Mouse (Mus musculus): ENCODE data around the gene Elmo3. TPM values are rescaled to one million over a fixed set of nuclear protein-coding genes. Genes with fewer than 3 reads are reported as not detected.

Elmo3 gene
- polyA plus RNA-seq (2012; rRNA removed) = 39.6 and 107 TPM in 2 replicates

GRCm38 (mm10) chr8:105305211-105306145, at the start of gene Elmo3:
Gene Elmo3, plus strand, starts transcription at chr8:105305601.
- 7% methylated on average over 30 of the region's 30 CpGs for WGBS
- TF ChIP-seq POLR2A (IDR thresholded peaks at IDR 0.05; ENCODE audit: low read depth, low read length) (peak; percentile 72; the same call in 1 of the 2 replicates), CTCF (IDR thresholded peaks at IDR 0.05; ENCODE audit: extremely low read depth, insufficient read length, insufficient replicate concordance, low read depth, low read length) (no peak)
- Histone ChIP-seq H3K4me1 (ENCODE audit: control insufficient read depth, insufficient read depth, insufficient read length, low read length) (peaks cover 9% of the 10 kb centered on the region), H3K27me3 (ENCODE audit: control insufficient read depth, insufficient read depth, low read length) (no peaks in the 10 kb centered on the region), H3K36me3 (ENCODE audit: control insufficient read depth, insufficient read depth, low read length) (peaks cover 57% of the 10 kb centered on the region), H3K4me3 (ENCODE audit: low read depth, low read length) (peak within 1 kb of the TSS; percentile 92), H3K27ac (ENCODE audit: insufficient read depth, low read depth, low read length) (peak within 1 kb of the TSS; percentile 89)

- TF ChIP-seq CTCF (IDR thresholded peaks at IDR 0.05; ENCODE audit: extremely low read depth, insufficient read length, insufficient replicate concordance, low read depth, low read length) (no peak), POLR2A (IDR thresholded peaks at IDR 0.05; ENCODE audit: low read depth, low read length) (no peak)
- H3K27me3 ChIP-seq (ENCODE audit: control insufficient read depth, insufficient read depth, low read length) = no peaks in the 10 kb centered on the region
- H3K36me3 ChIP-seq (ENCODE audit: control insufficient read depth, insufficient read depth, low read length) = peaks cover 13% of the 10 kb centered on the region
- WGBS = 87% methylated on average over 7 of the region's 7 CpGs
- peaks cover 38% of the 10 kb centered on the region for H3K4me1 ChIP-seq (ENCODE audit: control insufficient read depth, insufficient read depth, insufficient read length, low read length)
- no peak overlapping the region for H3K4me3 ChIP-seq (ENCODE audit: low read depth, low read length)
- H3K27ac ChIP-seq (ENCODE audit: insufficient read depth, low read depth, low read length) = no peak overlapping the region
Measured at GRCm38 (mm10) chr8:105257318-105258114, 47.9 kb upstream of the Elmo3 start.

GRCm38 (mm10) chr8:105258911-105259720, 46.3 kb upstream of the Elmo3 start:
- 69% methylated on average over 55 of the region's 55 CpGs for WGBS
- H3K4me3 ChIP-seq (ENCODE audit: low read depth, low read length) = peak overlapping the region; percentile 36
- peaks cover 13% of the 10 kb centered on the region for H3K36me3 ChIP-seq (ENCODE audit: control insufficient read depth, insufficient read depth, low read length)
- no peaks in the 10 kb centered on the region for H3K27me3 ChIP-seq (ENCODE audit: control insufficient read depth, insufficient read depth, low read length)
- no peak for TF ChIP-seq CTCF (IDR thresholded peaks at IDR 0.05; ENCODE audit: extremely low read depth, insufficient read length, insufficient replicate concordance, low read depth, low read length)
- no peak for TF ChIP-seq POLR2A (IDR thresholded peaks at IDR 0.05; ENCODE audit: low read depth, low read length)
- H3K4me1 ChIP-seq (ENCODE audit: control insufficient read depth, insufficient read depth, insufficient read length, low read length) = peaks cover 38% of the 10 kb centered on the region
- no peak overlapping the region for H3K27ac ChIP-seq (ENCODE audit: insufficient read depth, low read depth, low read length)

- peaks cover 32% of the 10 kb centered on the region for H3K4me1 ChIP-seq (ENCODE audit: control insufficient read depth, insufficient read depth, insufficient read length, low read length)
- H3K4me3 ChIP-seq (ENCODE audit: low read depth, low read length) = peak overlapping the region; percentile 36
- 11% methylated on average over 30 of the region's 30 CpGs for WGBS
- H3K27ac ChIP-seq (ENCODE audit: insufficient read depth, low read depth, low read length) = no peak overlapping the region
- H3K36me3 ChIP-seq (ENCODE audit: control insufficient read depth, insufficient read depth, low read length) = peaks cover 13% of the 10 kb centered on the region
- TF ChIP-seq POLR2A (IDR thresholded peaks at IDR 0.05; ENCODE audit: low read depth, low read length) (no peak; the same call in 1 of the 2 replicates), CTCF (IDR thresholded peaks at IDR 0.05; ENCODE audit: extremely low read depth, insufficient read length, insufficient replicate concordance, low read depth, low read length) (peak; percentile 82)
- no peaks in the 10 kb centered on the region for H3K27me3 ChIP-seq (ENCODE audit: control insufficient read depth, insufficient read depth, low read length)
Measured at GRCm38 (mm10) chr8:105259721-105260320, 45.6 kb upstream of the Elmo3 start.

- Histone ChIP-seq H3K4me1 (ENCODE audit: control insufficient read depth, insufficient read depth, insufficient read length, low read length) (peaks cover 30% of the 10 kb centered on the region), H3K27me3 (ENCODE audit: control insufficient read depth, insufficient read depth, low read length) (no peaks in the 10 kb centered on the region), H3K4me3 (ENCODE audit: low read depth, low read length) (no peak overlapping the region), H3K36me3 (ENCODE audit: control insufficient read depth, insufficient read depth, low read length) (peaks cover 13% of the 10 kb centered on the region), H3K27ac (ENCODE audit: insufficient read depth, low read depth, low read length) (peak overlapping the region; percentile 17)
- TF ChIP-seq CTCF (IDR thresholded peaks at IDR 0.05; ENCODE audit: extremely low read depth, insufficient read length, insufficient replicate concordance, low read depth, low read length) = no peak
- TF ChIP-seq POLR2A (IDR thresholded peaks at IDR 0.05; ENCODE audit: low read depth, low read length) = no peak
- WGBS = 76% methylated on average over 7 of the region's 7 CpGs
Measured at GRCm38 (mm10) chr8:105260371-105261099, 44.9 kb upstream of the Elmo3 start.

Data from small intestine, adult 2 months (tissue).